Mouse (Mus musculus) layer of hippocampus, postnatal 14 days (tissue): ENCODE results near the gene Tmem69. TPM values are rescaled to one million over a fixed set of nuclear protein-coding genes. Genes with fewer than 3 reads are reported as not detected.
A peak's percentile ranks its signal among the peaks of the same experiment; 100 is the strongest.

Experiments used
- DNase-seq, 2 experiments: peaks; one replicate each; pipeline ENCODE4 v3.0.0; 2021 to 2022; ENCODE audit warnings: low spot score in 2 of 2, mixed read lengths in 1 of 2
- long read RNA-seq, 2 experiments: library from polyadenylated mRNA; stranded (forward); transcript quantifications; one replicate each; pipeline ENCODE4 v2.0.0; 2021
- total RNA-seq, 2 experiments: library from RNA; stranded (reverse); gene quantifications; 2 replicates each; pipeline ENCODE4 v1.2.3; 2021

Gene Tmem69
- total RNA-seq, result 10 to 100 TPM; 10.3 to 11.1 TPM
- long read RNA-seq, experiment 1, result 0 reads
- long read RNA-seq, experiment 2, result 0 reads

- peak; percentile 79 to 86 for DNase-seq
Measured at GRCm38 (mm10) chr4:116555413-116556300, at the start of gene Tmem69. Gene Tmem69 (minus strand): TSS chr4:116555936.

GRCm38 (mm10) chr4:116596978-116597881, 41.5 kb upstream of the Tmem69 start:
- DNase-seq, result peak; percentile 79 to 86

- no peak for DNase-seq
Measured at GRCm38 (mm10) chr4:116596379-116596778, 40.6 kb upstream of the Tmem69 start, which contains the start of gene Ccdc17. Gene Ccdc17 (plus strand): TSS chr4:116596654.

GRCm38 (mm10) chr4:116595793-116596192, 40.1 kb upstream of the Tmem69 start:
- no peak for DNase-seq

GRCm38 (mm10) chr4:116558151-116558882, 2.6 kb upstream of the Tmem69 start:
- no peak for DNase-seq

GRCm38 (mm10) chr4:116557306-116558121, 1.8 kb upstream of the Tmem69 start, which contains the start of gene Gpbp1l1:
Gene Gpbp1l1 (plus strand): TSS chr4:116557658.
- DNase-seq, result peak; percentile 98

GRCm38 (mm10) chr4:116556561-116557305, 997 bp upstream of the Tmem69 start:
- peak; percentile 94 to 95 for DNase-seq

GRCm38 (mm10) chr4:116553035-116553434, 2.7 kb downstream of the Tmem69 start:
- DNase-seq, result no peak

- DNase-seq, result no peak
Measured at GRCm38 (mm10) chr4:116550432-116550831, 5.3 kb downstream of the Tmem69 start.

GRCm38 (mm10) chr4:116537737-116538136, 18.0 kb downstream of the Tmem69 start:
- no peak for DNase-seq

GRCm38 (mm10) chr4:116536351-116536750, 19.4 kb downstream of the Tmem69 start:
- DNase-seq, result no peak

- no peak for DNase-seq
Measured at GRCm38 (mm10) chr4:116531109-116531508, 24.6 kb downstream of the Tmem69 start.

GRCm38 (mm10) chr4:116507425-116508218, 48.1 kb downstream of the Tmem69 start, which contains the start of gene Ipp:
Gene Ipp (plus strand): TSS chr4:116507549.
- peak; percentile 93 to 96 for DNase-seq

GRCm38 (mm10) chr4:116506886-116507424, 48.8 kb downstream of the Tmem69 start:
- DNase-seq, result no peak
